Mouse (Mus musculus): ENCODE data around the gene Rrbp1. TPM values are rescaled to one million over a fixed set of nuclear protein-coding genes. Genes with fewer than 3 reads are reported as not detected.
A peak's percentile ranks its signal among the peaks of the same experiment; 100 is the strongest.

The Rrbp1 gene
- polyA plus RNA-seq, 1 experiment from 2014 or later, result 79.4 TPM

- H3K4me1 ChIP-seq (ENCODE audit: insufficient read depth, low read depth, low read length), result peaks cover 6% of the 10 kb centered on the region; the same call in 1 of the 2 replicates
- ATAC-seq (no peak), DNase-seq (ENCODE audit: low spot score) (no peak)
- H3K4me2 ChIP-seq (replicated peaks; ENCODE audit: low read depth, low read length), result no peak overlapping the region
- WGBS, result 69% methylated on average over 2 of the region's 2 CpGs
- no peak overlapping the region for H3K9ac ChIP-seq (replicated peaks; ENCODE audit: low read depth)
- H3K4me3 ChIP-seq (ENCODE audit: low read depth, low read length), result no peak overlapping the region
- TF ChIP-seq EP300 (IDR thresholded peaks at IDR 0.05), result no peak
- no peak for TF ChIP-seq CTCF (IDR thresholded peaks at IDR 0.05)
- no peak overlapping the region for H3K27ac ChIP-seq (ENCODE audit: low read length)
- H3K36me3 ChIP-seq (ENCODE audit: insufficient read depth, low read length), result 0 out of 2 replicates have a peak, but pooled peaks cover 15% of the 10 kb centered on the region
- H3K9me3 ChIP-seq (ENCODE audit: low read length), result no peaks in the 10 kb centered on the region
- H3K27me3 ChIP-seq (replicated peaks; ENCODE audit: insufficient read depth, low read length), result no peaks in the 10 kb centered on the region
Observed at GRCm38 (mm10) chr2:143983482-143983881, 27.6 kb downstream of the Rrbp1 start.

- no peak overlapping the region for H3K4me3 ChIP-seq (ENCODE audit: low read depth, low read length)
- peaks cover 6% of the 10 kb centered on the region; the same call in 1 of the 2 replicates for H3K4me1 ChIP-seq (ENCODE audit: insufficient read depth, low read depth, low read length)
- H3K27ac ChIP-seq (ENCODE audit: low read length), result no peak overlapping the region
- H3K27me3 ChIP-seq (replicated peaks; ENCODE audit: insufficient read depth, low read length), result no peaks in the 10 kb centered on the region
- DNase-seq (ENCODE audit: low spot score), result no peak
- no peak overlapping the region for H3K9ac ChIP-seq (replicated peaks; ENCODE audit: low read depth)
- no peak overlapping the region for H3K4me2 ChIP-seq (replicated peaks; ENCODE audit: low read depth, low read length)
- TF ChIP-seq EP300 (IDR thresholded peaks at IDR 0.05), result no peak
- no peak for TF ChIP-seq CTCF (IDR thresholded peaks at IDR 0.05)
- H3K9me3 ChIP-seq (ENCODE audit: low read length), result no peaks in the 10 kb centered on the region
- WGBS, result 46% methylated on average over 3 of the region's 3 CpGs
- H3K36me3 ChIP-seq (ENCODE audit: insufficient read depth, low read length), result 0 out of 2 replicates have a peak, but pooled peaks cover 15% of the 10 kb centered on the region
- no peak for ATAC-seq
Observed at GRCm38 (mm10) chr2:143982901-143983300, 28.2 kb downstream of the Rrbp1 start.

- Histone ChIP-seq H3K27me3 (replicated peaks; ENCODE audit: insufficient read depth, low read length) (no peaks in the 10 kb centered on the region), H3K4me3 (ENCODE audit: low read depth, low read length) (no peak overlapping the region), H3K27ac (ENCODE audit: low read length) (no peak overlapping the region), H3K4me1 (ENCODE audit: insufficient read depth, low read depth, low read length) (peaks cover 6% of the 10 kb centered on the region; the same call in 1 of the 2 replicates), H3K9ac (replicated peaks; ENCODE audit: low read depth) (no peak overlapping the region), H3K4me2 (replicated peaks; ENCODE audit: low read depth, low read length) (no peak overlapping the region), H3K9me3 (ENCODE audit: low read length) (no peaks in the 10 kb centered on the region), H3K36me3 (ENCODE audit: insufficient read depth, low read length) (0 out of 2 replicates have a peak, but pooled peaks cover 15% of the 10 kb centered on the region)
- DNase-seq (ENCODE audit: low spot score), result peak; percentile 84
- ATAC-seq, result peak; percentile 90
- 53% methylated on average over 4 of the region's 4 CpGs for WGBS
- no peak for TF ChIP-seq CTCF (IDR thresholded peaks at IDR 0.05)
- peak; percentile 45; the same call in 1 of the 2 replicates for TF ChIP-seq EP300 (IDR thresholded peaks at IDR 0.05)
Observed at GRCm38 (mm10) chr2:143982152-143982551, 28.9 kb downstream of the Rrbp1 start.

GRCm38 (mm10) chr2:143980781-143981398 lies 30.2 kb downstream of the Rrbp1 start:
- WGBS, result 31% methylated on average over 6 of the region's 6 CpGs
- Histone ChIP-seq H3K4me3 (ENCODE audit: low read depth, low read length) (no peak overlapping the region), H3K9me3 (ENCODE audit: low read length) (no peaks in the 10 kb centered on the region), H3K4me2 (replicated peaks; ENCODE audit: low read depth, low read length) (no peak overlapping the region), H3K27ac (ENCODE audit: low read length) (no peak overlapping the region), H3K9ac (replicated peaks; ENCODE audit: low read depth) (no peak overlapping the region), H3K4me1 (ENCODE audit: insufficient read depth, low read depth, low read length) (peaks cover 6% of the 10 kb centered on the region; the same call in 1 of the 2 replicates), H3K27me3 (replicated peaks; ENCODE audit: insufficient read depth, low read length) (no peaks in the 10 kb centered on the region), H3K36me3 (ENCODE audit: insufficient read depth, low read length) (0 out of 2 replicates have a peak, but pooled peaks cover 15% of the 10 kb centered on the region)
- DNase-seq (ENCODE audit: low spot score) (peak; percentile 57), ATAC-seq (peak; percentile 60; the same call in 1 of the 2 replicates)
- TF ChIP-seq CTCF (IDR thresholded peaks at IDR 0.05) (peak; percentile 89), EP300 (IDR thresholded peaks at IDR 0.05) (no peak)

- no peaks in the 10 kb centered on the region for H3K27me3 ChIP-seq (replicated peaks; ENCODE audit: insufficient read depth, low read length)
- H3K4me2 ChIP-seq (replicated peaks; ENCODE audit: low read depth, low read length), result no peak overlapping the region
- H3K9ac ChIP-seq (replicated peaks; ENCODE audit: low read depth), result no peak overlapping the region
- H3K36me3 ChIP-seq (ENCODE audit: insufficient read depth, low read length), result no peaks in the 10 kb centered on the region; the same call in 1 of the 2 replicates
- no peak overlapping the region for H3K4me3 ChIP-seq (ENCODE audit: low read depth, low read length)
- peaks cover 2% of the 10 kb centered on the region; the same call in 1 of the 2 replicates for H3K4me1 ChIP-seq (ENCODE audit: insufficient read depth, low read depth, low read length)
- no peaks in the 10 kb centered on the region for H3K9me3 ChIP-seq (ENCODE audit: low read length)
- ATAC-seq (no peak), DNase-seq (ENCODE audit: low spot score) (peak; percentile 35)
- 76% methylated on average over 8 of the region's 8 CpGs for WGBS
- no peak for TF ChIP-seq EP300 (IDR thresholded peaks at IDR 0.05)
- peak; percentile 52 for TF ChIP-seq CTCF (IDR thresholded peaks at IDR 0.05)
- H3K27ac ChIP-seq (ENCODE audit: low read length), result no peak overlapping the region
Observed at GRCm38 (mm10) chr2:143978444-143979147, 32.5 kb downstream of the Rrbp1 start.

GRCm38 (mm10) chr2:143975146-143975649 lies 35.9 kb downstream of the Rrbp1 start:
- ATAC-seq, result no peak
- TF ChIP-seq CTCF (IDR thresholded peaks at IDR 0.05) (no peak), EP300 (IDR thresholded peaks at IDR 0.05) (no peak)
- DNase-seq (ENCODE audit: low spot score), result no peak
- Histone ChIP-seq H3K4me1 (ENCODE audit: insufficient read depth, low read depth, low read length) (no peaks in the 10 kb centered on the region), H3K27ac (ENCODE audit: low read length) (no peak overlapping the region), H3K4me3 (ENCODE audit: low read depth, low read length) (no peak overlapping the region), H3K4me2 (replicated peaks; ENCODE audit: low read depth, low read length) (no peak overlapping the region), H3K9me3 (ENCODE audit: low read length) (no peaks in the 10 kb centered on the region), H3K9ac (replicated peaks; ENCODE audit: low read depth) (no peak overlapping the region), H3K27me3 (replicated peaks; ENCODE audit: insufficient read depth, low read length) (no peaks in the 10 kb centered on the region), H3K36me3 (ENCODE audit: insufficient read depth, low read length) (peaks cover 7% of the 10 kb centered on the region; the same call in 1 of the 2 replicates)
- WGBS, result 93% methylated on average over 5 of the region's 5 CpGs
